Mouse (Mus musculus): Measurements from ENCODE around the gene Tmsb15b1. TPM values are rescaled to one million over a fixed set of nuclear protein-coding genes. Genes with fewer than 3 reads are reported as not detected.

Gene Tmsb15b1
- total RNA-seq, 4 experiments from 2014 or later: 1.6 to 10.7 (median 7.7) TPM

Other genes with a start within 250 kb of the Tmsb15b1 start
- 100 to 1,000 TPM; 291 to 334 (median 319) TPM for gene Morf4l2, start 233.2 kb downstream of the Tmsb15b1 start, total RNA-seq (2022)
- gene Glra4, start 196.7 kb downstream of the Tmsb15b1 start, total RNA-seq (2022): under 1 TPM; 0.21 to 0.67 (median 0.38) TPM
- 100 to 1,000 TPM; 799 to 917 (median 880) TPM for gene Plp1, start 154.2 kb downstream of the Tmsb15b1 start, total RNA-seq (2022)
- 10 to 100 TPM; 15.7 to 20.4 (median 17.3) TPM for gene Rab9b, start 108.1 kb downstream of the Tmsb15b1 start, total RNA-seq (2022)
- not detected for gene H2bfm, start 49.5 kb downstream of the Tmsb15b1 start, total RNA-seq (2022)
- gene Tmsb15b2, start 1.4 kb downstream of the Tmsb15b1 start, total RNA-seq (2022): 10 to 100 TPM; 10.5 to 27.6 (median 20.0) TPM
- gene Tmsb15l, start within 50 bp of the Tmsb15b1 start, total RNA-seq (2022): 1 to 10 TPM; 1.3 to 5.9 (median 2.0) TPM
- gene Zcchc18, start 16.3 kb upstream of the Tmsb15b1 start, total RNA-seq (2022): 100 to 1,000 TPM; 270 to 291 (median 281) TPM
- 10 to 100 TPM; 21.4 to 39.2 (median 30.0) TPM for gene Slc25a53, start 61.4 kb upstream of the Tmsb15b1 start, total RNA-seq (2022)
- gene Fam199x, start 72.7 kb upstream of the Tmsb15b1 start, total RNA-seq (2022): 10 to 100 TPM in 3 of 4 experiments, 1 to 10 TPM in 1; 9.7 to 11.0 (median 10.4) TPM
- not detected for gene Esx1, start 145.2 kb upstream of the Tmsb15b1 start, total RNA-seq (2022)